Mouse (Mus musculus): ENCODE results near the gene Phf21b. TPM values are rescaled to one million over a fixed set of nuclear protein-coding genes. Genes with fewer than 3 reads are reported as not detected.

Gene Phf21b
- total and polyA plus RNA-seq, 3 experiments, result 1.3 to 5.3 (median 2.2) TPM

- H3K4me1 ChIP-seq (ENCODE audit: control insufficient read depth in 1 of 2, insufficient read depth in 2 of 2), result peaks cover 4 to 20% of the 10 kb centered on the region in 2 experiments; a peak in 3 of 4 replicates
- no peak for TF ChIP-seq TBP (conservative IDR thresholded peaks at IDR 0.05; ENCODE audit: low read depth, low read length)
- no peak for TF ChIP-seq ZMIZ1 (IDR thresholded peaks at IDR 0.05; ENCODE audit: low read depth, low read length)
- no peak for TF ChIP-seq POLR2AphosphoS2 (IDR thresholded peaks at IDR 0.05; ENCODE audit: low read depth, low read length)
- TF ChIP-seq KAT2A (IDR thresholded peaks at IDR 0.05; ENCODE audit: insufficient replicate concordance, low read length), result no peak
- no peak for TF ChIP-seq MYC (IDR thresholded peaks at IDR 0.05; ENCODE audit: low read depth, low read length)
- TF ChIP-seq SMC3 (IDR thresholded peaks at IDR 0.05; ENCODE audit: low read depth, low read length), result no peak
- TF ChIP-seq E2F4 (IDR thresholded peaks at IDR 0.05; ENCODE audit: insufficient replicate concordance, low read depth, low read length), result no peak
- no peak for TF ChIP-seq NRF1 (IDR thresholded peaks at IDR 0.05; ENCODE audit: low read depth, low read length)
- TF ChIP-seq CTCF (conservative IDR thresholded peaks at IDR 0.05 in 1 of 2, IDR thresholded peaks at IDR 0.05 in 1 of 2; ENCODE audit: low read depth in 2 of 2, low read length in 2 of 2), result no peak
- TF ChIP-seq RCOR1 (conservative IDR thresholded peaks at IDR 0.05; ENCODE audit: low read depth, low read length), result no peak
- TF ChIP-seq ZC3H11A (IDR thresholded peaks at IDR 0.05; ENCODE audit: low read depth, low read length), result no peak
- no peak for TF ChIP-seq NELFE (IDR thresholded peaks at IDR 0.05; ENCODE audit: low read depth, low read length)
- no peak for TF ChIP-seq JUND (conservative IDR thresholded peaks at IDR 0.05; ENCODE audit: low read depth, low read length)
- no peak for TF ChIP-seq MXI1 (IDR thresholded peaks at IDR 0.05; ENCODE audit: low read depth, low read length)
- no peak for TF ChIP-seq USF1 (IDR thresholded peaks at IDR 0.05; ENCODE audit: low read depth, low read length)
- TF ChIP-seq PAX5 (IDR thresholded peaks at IDR 0.05; ENCODE audit: low read length), result no peak
- no peak for TF ChIP-seq EP300 (IDR thresholded peaks at IDR 0.05; ENCODE audit: low read length)
- TF ChIP-seq HCFC1 (IDR thresholded peaks at IDR 0.05; ENCODE audit: low read depth, low read length), result no peak
- no peak for TF ChIP-seq UBTF (IDR thresholded peaks at IDR 0.05; ENCODE audit: low read depth, low read length)
- no peak for TF ChIP-seq ZKSCAN1 (IDR thresholded peaks at IDR 0.05; ENCODE audit: borderline replicate concordance, low read depth, low read length)
- H3K9ac ChIP-seq (ENCODE audit: insufficient read depth, low read depth), result no peak overlapping the region
- no peak overlapping the region for H3K4me2 ChIP-seq (ENCODE audit: insufficient read depth, low read depth, poor library complexity, severe bottlenecking)
- H3K79me2 ChIP-seq (replicated peaks; ENCODE audit: control insufficient read depth, extremely low read depth, insufficient read depth, poor library complexity, severe bottlenecking), result no peaks in the 10 kb centered on the region
- in situ Hi-C loops (cut with MboI; ENCODE audit: low pct_ligation_motif_present, low pct_unique_long_range_greater_than_20kb, low sequenced_read_pairs) (loop anchor here (10.0 kb wide), 1 partner anchor 219 kb away; no protein-coding TSS in a partner anchor), dilution Hi-C loops (cut with MboI; ENCODE audit: extremely low pct_ligation_motif_present, extremely low pct_unique_long_range_greater_than_20kb, low sequenced_read_pairs) (no loop called here)
- no peaks in the 10 kb centered on the region for H3K36me3 ChIP-seq (replicated peaks in 1 of 2; ENCODE audit: control insufficient read depth in 1 of 2, insufficient read depth in 1 of 2, low read length in 1 of 2)
- peaks cover 1% of the 10 kb centered on the region for H3K27me3 ChIP-seq (replicated peaks)
- H3K27ac ChIP-seq (ENCODE audit: insufficient read depth, low read depth), result no peak overlapping the region
- H3K9me3 ChIP-seq (replicated peaks; ENCODE audit: low read length), result no peaks in the 10 kb centered on the region
- DNase-seq (ENCODE audit: extremely low read depth), result no peak
- H3K4me3 ChIP-seq (replicated peaks in 1 of 3; ENCODE audit: low read depth in 2 of 3, low read length in 2 of 3, poor library complexity in 1 of 3), result no peak overlapping the region
Measured at GRCm38 (mm10) chr15:84775421-84776174, 80.3 kb downstream of the Phf21b start.
